Mouse (Mus musculus) Muller cell, postnatal 12 days (primary cell): ENCODE results near the gene Smoc1.

ENCODE experiments used
- DNase-seq: peaks from one replicate; pipeline ENCODE4 v3.0.0-alpha.2; 2015; ENCODE audit errors: inconsistent ontology term

The Smoc1 gene

GRCm38 (mm10) chr12:81080345-81080744, 53.7 kb downstream of the Smoc1 start:
- DNase-seq = no peak

- DNase-seq = no peak
Observed at GRCm38 (mm10) chr12:81081031-81081430, 54.4 kb downstream of the Smoc1 start.

- DNase-seq = no peak
Observed at GRCm38 (mm10) chr12:81083146-81083545, 56.5 kb downstream of the Smoc1 start.

GRCm38 (mm10) chr12:81085244-81085643, 58.6 kb downstream of the Smoc1 start:
- DNase-seq = no peak

- DNase-seq = no peak
Observed at GRCm38 (mm10) chr12:81088131-81088530, 61.5 kb downstream of the Smoc1 start.

- no peak for DNase-seq
Observed at GRCm38 (mm10) chr12:81091641-81092040, 65.0 kb downstream of the Smoc1 start.

- no peak for DNase-seq
Observed at GRCm38 (mm10) chr12:81092641-81093040, 66.0 kb downstream of the Smoc1 start.

GRCm38 (mm10) chr12:81093211-81093610, 66.6 kb downstream of the Smoc1 start:
- no peak for DNase-seq

GRCm38 (mm10) chr12:81094766-81095405, 68.3 kb downstream of the Smoc1 start:
- no peak for DNase-seq

GRCm38 (mm10) chr12:81097267-81097666, 70.7 kb downstream of the Smoc1 start:
- no peak for DNase-seq

GRCm38 (mm10) chr12:81097738-81098137, 71.1 kb downstream of the Smoc1 start:
- no peak for DNase-seq

- DNase-seq = no peak
Observed at GRCm38 (mm10) chr12:81099161-81099560, 72.6 kb downstream of the Smoc1 start.

- DNase-seq = no peak
Observed at GRCm38 (mm10) chr12:81101691-81102090, 75.1 kb downstream of the Smoc1 start.

GRCm38 (mm10) chr12:81104546-81104945, 77.9 kb downstream of the Smoc1 start:
- DNase-seq = no peak

- DNase-seq = peak; percentile 29
Observed at GRCm38 (mm10) chr12:81105721-81106633, 79.4 kb downstream of the Smoc1 start.

- DNase-seq = no peak
Observed at GRCm38 (mm10) chr12:81107278-81108100, 80.9 kb downstream of the Smoc1 start.

GRCm38 (mm10) chr12:81108600-81109011, 82.0 kb downstream of the Smoc1 start:
- DNase-seq = no peak

- no peak for DNase-seq
Observed at GRCm38 (mm10) chr12:81110006-81110405, 83.4 kb downstream of the Smoc1 start.

GRCm38 (mm10) chr12:81112321-81112720, 85.7 kb downstream of the Smoc1 start:
- DNase-seq = no peak

GRCm38 (mm10) chr12:81120301-81120700, 93.7 kb downstream of the Smoc1 start:
- no peak for DNase-seq

- DNase-seq = no peak
Observed at GRCm38 (mm10) chr12:81123793-81124192, 97.2 kb downstream of the Smoc1 start.

- no peak for DNase-seq
Observed at GRCm38 (mm10) chr12:81126842-81127241, 100.2 kb downstream of the Smoc1 start.
